Mouse (Mus musculus) C2C12 (cell line): Measurements from ENCODE around the gene Bid.

Experiments used
- CEBPB ChIP-seq: IDR thresholded peaks from one replicate; pipeline ENCODE4 v1.6.1; 2011; ENCODE audit warnings: low read depth, mild to moderate bottlenecking, control low read depth, moderate library complexity
- CTCF ChIP-seq: IDR thresholded peaks from one replicate; pipeline ENCODE4 v1.5.1; 2011; ENCODE audit not compliant: control insufficient read depth, insufficient read depth, insufficient read length
- MAX ChIP-seq: IDR thresholded peaks from one replicate; pipeline ENCODE4 v1.6.1; 2011; ENCODE audit warnings: mild to moderate bottlenecking, control low read depth
- MYOD1 ChIP-seq: IDR thresholded peaks from one replicate; pipeline ENCODE4 v1.6.1; 2011; ENCODE audit warnings: low read depth; ENCODE audit not compliant: control insufficient read depth, insufficient read length
- MYOG ChIP-seq: IDR thresholded peaks from one replicate; pipeline ENCODE4 v1.6.1; 2011; ENCODE audit not compliant: control insufficient read depth, insufficient read length; ENCODE audit errors: extremely low read depth
- USF1 ChIP-seq: IDR thresholded peaks from one replicate; pipeline ENCODE4 v1.6.1; 2011; ENCODE audit warnings: low read depth, mild to moderate bottlenecking, control low read depth, moderate library complexity

DNA sequence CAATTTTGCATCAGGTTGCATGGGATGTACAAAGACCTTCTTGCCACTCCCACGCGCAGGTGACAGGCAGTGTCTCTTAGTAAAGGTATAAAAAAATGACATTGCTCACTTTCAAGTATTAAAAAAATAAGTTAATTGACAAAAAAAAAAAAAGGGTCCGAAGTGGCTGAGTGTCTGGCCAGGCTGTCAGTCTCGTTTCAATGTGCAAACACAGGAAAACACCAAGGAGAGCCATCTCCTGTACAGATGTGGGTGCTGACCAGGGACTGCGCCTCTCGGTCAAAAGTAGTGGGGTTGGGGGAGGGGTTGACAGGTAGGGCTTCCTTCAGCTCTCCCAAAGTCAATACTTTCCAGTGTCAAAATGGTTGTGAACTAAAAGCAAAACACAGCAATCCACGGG is 17.0 kb upstream of the Bid start:
- TF ChIP-seq USF1 = no peak
- TF ChIP-seq CTCF = no peak
- no peak for TF ChIP-seq MYOD1
- no peak for TF ChIP-seq MAX
- TF ChIP-seq MYOG = no peak
- no peak for TF ChIP-seq CEBPB
